Mouse (Mus musculus): ENCODE measurements around the gene Tpgs1. TPM values are rescaled to one million over a fixed set of nuclear protein-coding genes. Genes with fewer than 3 reads are reported as not detected.
A peak's percentile ranks its signal among the peaks of the same experiment; 100 is the strongest.

The Tpgs1 gene
- polyA plus RNA-seq, 1 experiment from 2014 or later: 68.3 TPM

DNA sequence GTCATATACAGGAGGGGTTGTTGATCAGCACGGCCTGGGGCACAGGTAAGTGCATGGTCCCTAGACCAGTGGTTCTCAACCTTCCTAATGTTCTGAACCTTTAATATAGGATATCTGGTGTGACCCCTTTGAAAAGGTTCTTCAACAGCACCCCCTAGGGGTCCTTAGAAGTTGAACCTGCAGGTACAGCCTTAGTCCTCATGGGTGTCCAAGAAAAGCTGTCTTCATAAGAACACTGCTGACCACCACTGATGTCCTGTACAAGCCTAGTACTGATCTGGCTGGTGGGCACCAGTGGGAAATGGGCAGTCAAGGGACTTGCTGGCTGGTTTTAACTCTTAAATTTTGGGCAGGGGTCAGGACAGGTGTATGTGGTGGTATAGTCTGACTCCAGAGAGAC lies 42.9 kb downstream of the Tpgs1 start:
- no peak for DNase-seq (ENCODE audit: low spot score)
- Histone ChIP-seq H3K9me3 (replicated peaks) (no peaks in the 10 kb centered on the region), H3K4me1 (peaks cover 37% of the 10 kb centered on the region), H3K36me3 (peaks cover 61% of the 10 kb centered on the region), H3K27me3 (ENCODE audit: low read depth, poor library complexity, severe bottlenecking) (peaks cover 33% of the 10 kb centered on the region), H3K4me3 (no peak overlapping the region), H3K27ac (replicated peaks) (no peak overlapping the region)
- 76% methylated on average over 1 of the region's 1 CpGs for WGBS

DNA sequence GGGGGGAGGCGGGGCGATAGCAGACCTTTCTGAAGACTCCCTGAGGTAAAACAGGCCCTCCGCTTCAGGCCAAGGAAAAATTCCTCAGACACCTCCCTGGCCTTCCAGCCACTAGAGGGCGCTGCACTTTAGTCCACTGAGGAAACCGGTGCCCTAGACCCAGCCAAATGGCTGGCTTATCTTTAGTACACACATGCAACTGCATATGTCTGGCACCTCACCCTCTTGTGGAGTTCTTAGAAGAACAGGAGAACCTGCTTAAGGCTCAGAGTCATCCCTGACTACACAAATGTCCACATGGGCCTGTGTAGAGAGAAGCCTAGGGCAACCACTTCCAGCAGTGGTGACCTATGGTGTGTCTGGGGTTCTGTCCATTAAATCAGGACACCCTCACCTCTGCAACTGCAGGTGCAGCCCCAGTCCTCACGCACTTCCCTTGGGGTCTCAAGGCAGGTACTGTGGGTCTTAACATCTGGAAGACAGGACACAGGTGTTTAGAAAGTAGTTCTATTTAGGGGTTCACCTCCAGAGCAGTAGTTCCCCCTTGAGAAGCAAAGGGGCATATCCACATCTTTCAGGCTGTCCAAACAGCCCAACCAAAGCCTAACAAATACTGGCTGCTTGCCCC lies 43.4 kb downstream of the Tpgs1 start:
- Histone ChIP-seq H3K27ac (replicated peaks) (no peak overlapping the region), H3K27me3 (ENCODE audit: low read depth, poor library complexity, severe bottlenecking) (peaks cover 39% of the 10 kb centered on the region), H3K36me3 (peaks cover 55% of the 10 kb centered on the region), H3K4me3 (no peak overlapping the region), H3K9me3 (replicated peaks) (no peaks in the 10 kb centered on the region), H3K4me1 (peaks cover 37% of the 10 kb centered on the region)
- WGBS: 18% methylated on average over 4 of the region's 6 CpGs
- peak; percentile 82 for DNase-seq (ENCODE audit: low spot score)

DNA sequence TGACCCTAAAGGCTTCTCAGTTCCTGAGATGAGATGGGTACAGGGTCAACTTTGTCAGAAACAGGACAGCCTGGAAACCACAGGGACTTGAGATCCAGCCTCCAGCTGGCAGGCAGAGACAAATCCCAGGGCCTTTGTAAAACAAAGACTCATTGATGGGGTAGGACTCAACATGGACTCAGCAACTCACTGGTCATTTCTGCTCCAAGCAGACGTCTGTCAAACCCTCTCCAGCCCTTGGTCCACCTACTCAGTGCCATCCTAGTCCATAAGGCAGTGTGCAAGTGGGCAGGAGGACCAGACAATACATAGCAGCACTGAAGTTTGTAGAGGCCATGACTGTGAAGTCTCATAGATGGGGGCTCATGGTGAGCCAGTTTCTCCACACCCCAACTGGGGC lies 44.0 kb downstream of the Tpgs1 start:
- Histone ChIP-seq H3K4me1 (peaks cover 37% of the 10 kb centered on the region), H3K27me3 (ENCODE audit: low read depth, poor library complexity, severe bottlenecking) (peaks cover 45% of the 10 kb centered on the region), H3K27ac (replicated peaks) (no peak overlapping the region), H3K9me3 (replicated peaks) (no peaks in the 10 kb centered on the region), H3K4me3 (no peak overlapping the region), H3K36me3 (peaks cover 49% of the 10 kb centered on the region)
- 53% methylated on average over 1 of the region's 1 CpGs for WGBS
- DNase-seq (ENCODE audit: low spot score): no peak

DNA sequence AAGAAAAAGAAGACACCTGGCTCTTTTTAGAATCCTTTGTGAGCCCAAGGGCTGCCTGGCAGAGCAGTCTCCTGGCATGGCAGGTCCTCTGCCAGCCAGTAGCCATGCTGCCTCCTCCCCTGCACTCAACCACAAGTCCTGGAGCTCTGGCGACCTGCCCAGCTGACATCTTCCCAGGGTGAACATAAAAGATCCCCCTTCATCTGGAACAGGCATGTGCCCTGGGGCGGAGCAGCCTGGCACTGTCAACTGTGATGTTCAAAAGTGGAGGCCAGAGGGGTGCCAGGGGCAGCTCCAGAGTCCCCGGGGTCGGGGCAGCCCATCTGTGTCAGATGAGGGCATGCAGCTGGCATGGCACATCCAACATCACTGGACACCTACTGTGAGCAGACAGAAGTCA lies 45.8 kb downstream of the Tpgs1 start:
- H3K27ac ChIP-seq (replicated peaks): no peak overlapping the region
- H3K4me3 ChIP-seq: no peak overlapping the region
- peaks cover 63% of the 10 kb centered on the region for H3K27me3 ChIP-seq (ENCODE audit: low read depth, poor library complexity, severe bottlenecking)
- WGBS: 72% methylated on average over 4 of the region's 4 CpGs
- no peaks in the 10 kb centered on the region for H3K9me3 ChIP-seq (replicated peaks)
- peaks cover 31% of the 10 kb centered on the region for H3K36me3 ChIP-seq
- peaks cover 27% of the 10 kb centered on the region for H3K4me1 ChIP-seq
- DNase-seq (ENCODE audit: low spot score): no peak

DNA sequence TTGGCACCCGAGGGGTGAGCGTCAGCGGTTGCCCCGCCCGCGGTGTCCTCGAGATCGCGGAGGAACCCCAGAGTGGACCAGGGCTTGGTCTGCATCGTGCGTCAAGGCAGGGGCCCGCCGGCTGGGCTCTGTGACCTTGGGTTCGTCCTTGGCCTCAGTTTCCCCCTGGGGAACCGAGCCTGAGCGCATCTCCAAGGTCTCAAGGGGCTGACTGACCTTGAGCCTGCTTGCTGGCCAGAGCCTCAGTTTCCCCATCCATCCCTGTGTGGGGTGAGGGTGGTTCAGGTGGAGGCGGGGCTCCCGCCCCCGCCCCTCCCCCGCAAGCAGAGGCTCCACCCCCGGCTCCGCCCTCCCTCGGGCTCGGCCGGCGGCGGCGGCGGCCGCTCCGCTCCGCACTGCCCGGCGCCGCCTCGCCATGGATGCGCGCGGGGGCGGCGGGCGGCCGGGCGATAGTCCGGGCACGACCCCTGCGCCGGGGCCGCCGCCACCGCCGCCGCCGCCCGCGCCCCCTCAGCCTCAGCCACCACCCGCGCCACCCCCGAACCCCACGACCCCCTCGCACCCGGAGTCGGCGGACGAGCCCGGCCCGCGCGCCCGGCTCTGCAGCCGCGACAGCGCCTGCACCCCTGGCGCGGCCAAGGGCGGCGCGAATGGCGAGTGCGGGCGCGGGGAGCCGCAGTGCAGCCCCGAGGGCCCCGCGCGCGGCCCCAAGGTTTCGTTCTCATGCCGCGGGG lies 47.3 kb downstream of the Tpgs1 start, which contains the start of gene Hcn2:
TSS of gene Hcn2 (plus strand) at position 381 of the 734 bp plus-strand sequence.
- peaks cover 68% of the 10 kb centered on the region for H3K27me3 ChIP-seq (ENCODE audit: low read depth, poor library complexity, severe bottlenecking)
- H3K36me3 ChIP-seq: peaks cover 17% of the 10 kb centered on the region
- H3K9me3 ChIP-seq (replicated peaks): no peaks in the 10 kb centered on the region
- DNase-seq (ENCODE audit: low spot score): no peak
- WGBS: 2% methylated on average over 89 of the region's 91 CpGs
- H3K27ac ChIP-seq (replicated peaks): peak within 1 kb of the TSS; percentile 46; the same call in 1 of the 2 replicates
- peak within 1 kb of the TSS; percentile 72 for H3K4me3 ChIP-seq
- H3K4me1 ChIP-seq: peaks cover 27% of the 10 kb centered on the region

DNA sequence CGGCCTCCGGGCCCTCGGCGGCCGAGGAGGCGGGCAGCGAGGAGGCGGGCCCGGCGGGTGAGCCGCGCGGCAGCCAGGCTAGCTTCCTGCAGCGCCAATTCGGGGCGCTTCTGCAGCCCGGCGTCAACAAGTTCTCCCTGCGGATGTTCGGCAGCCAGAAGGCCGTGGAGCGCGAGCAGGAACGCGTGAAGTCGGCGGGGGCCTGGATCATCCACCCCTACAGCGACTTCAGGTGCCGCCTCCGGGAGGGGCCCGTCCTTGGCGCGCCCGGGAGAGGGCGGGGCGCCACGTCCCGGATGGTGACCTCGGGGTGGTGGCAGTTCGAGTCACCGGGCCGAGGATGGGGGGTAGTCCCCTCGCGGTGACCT lies 47.8 kb downstream of the Tpgs1 start:
- peaks cover 29% of the 10 kb centered on the region for H3K4me1 ChIP-seq
- peaks cover 11% of the 10 kb centered on the region for H3K36me3 ChIP-seq
- peaks cover 68% of the 10 kb centered on the region for H3K27me3 ChIP-seq (ENCODE audit: low read depth, poor library complexity, severe bottlenecking)
- under 1% methylated on average over 44 of the region's 44 CpGs for WGBS
- no peaks in the 10 kb centered on the region for H3K9me3 ChIP-seq (replicated peaks)
- peak overlapping the region; percentile 72 for H3K4me3 ChIP-seq
- peak overlapping the region; percentile 46; the same call in 1 of the 2 replicates for H3K27ac ChIP-seq (replicated peaks)
- DNase-seq (ENCODE audit: low spot score): no peak

DNA sequence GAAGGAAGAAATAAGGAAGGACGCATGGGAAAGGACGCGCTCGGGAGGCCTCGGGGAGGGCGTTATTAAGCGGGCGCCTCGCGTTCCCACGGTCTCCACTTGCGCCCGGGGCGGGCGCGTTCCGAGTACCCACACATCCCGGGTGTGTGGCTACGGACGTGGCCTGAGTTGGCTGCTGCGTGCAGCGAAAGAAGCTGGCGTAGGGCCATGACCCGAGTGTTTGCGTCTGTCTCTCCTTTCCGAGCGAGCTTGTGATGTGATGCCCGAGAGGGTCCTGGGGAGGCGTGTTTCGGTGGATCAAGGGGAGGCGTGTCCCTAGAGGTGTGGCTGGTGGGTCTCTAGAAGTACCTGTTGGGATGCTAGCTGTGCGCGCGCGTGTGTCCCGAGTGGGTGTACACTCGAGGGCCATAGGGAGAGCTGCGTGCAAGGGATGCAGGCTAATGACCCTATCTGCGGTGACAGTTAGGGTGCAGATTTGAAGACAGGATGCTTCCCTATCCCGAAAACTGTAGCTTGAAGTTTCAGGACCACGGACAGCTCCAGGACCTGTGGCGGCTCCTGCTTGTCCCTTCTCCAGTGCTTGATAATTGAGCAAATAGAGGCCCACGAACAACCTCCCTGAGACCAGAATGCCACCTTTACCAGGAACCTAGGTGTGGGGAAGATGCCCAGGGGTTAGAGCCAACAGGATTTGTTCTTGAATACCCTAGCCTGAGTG lies 48.6 kb downstream of the Tpgs1 start:
- peaks cover 3% of the 10 kb centered on the region for H3K36me3 ChIP-seq
- DNase-seq (ENCODE audit: low spot score): peak; percentile 74
- 6% methylated on average over 43 of the region's 43 CpGs for WGBS
- peak overlapping the region; percentile 72 for H3K4me3 ChIP-seq
- H3K27me3 ChIP-seq (ENCODE audit: low read depth, poor library complexity, severe bottlenecking): peaks cover 68% of the 10 kb centered on the region
- H3K27ac ChIP-seq (replicated peaks): no peak overlapping the region
- H3K9me3 ChIP-seq (replicated peaks): no peaks in the 10 kb centered on the region
- peaks cover 26% of the 10 kb centered on the region for H3K4me1 ChIP-seq

DNA sequence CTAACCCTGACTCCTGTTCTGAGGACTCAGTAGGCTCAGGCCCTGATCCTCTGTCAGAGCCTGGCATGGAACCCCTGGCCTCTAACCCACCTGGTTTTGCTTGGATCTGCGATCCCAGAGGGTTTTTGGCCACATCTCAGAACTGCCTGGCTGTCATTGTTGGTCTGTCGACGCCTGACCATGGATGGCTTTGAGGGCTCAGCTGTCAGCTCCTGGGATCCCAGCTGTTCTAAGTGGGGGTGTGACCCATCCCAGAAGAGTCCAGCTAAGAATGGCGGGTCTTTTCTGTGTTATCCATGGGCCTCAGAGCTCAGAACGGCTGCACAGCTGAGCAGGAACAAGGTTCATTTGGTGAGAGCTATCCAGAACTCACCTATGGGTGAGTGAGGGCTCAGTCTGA lies 51.9 kb downstream of the Tpgs1 start:
- Histone ChIP-seq H3K9me3 (replicated peaks) (no peaks in the 10 kb centered on the region), H3K4me3 (no peak overlapping the region), H3K27ac (replicated peaks) (no peak overlapping the region), H3K36me3 (no peaks in the 10 kb centered on the region), H3K27me3 (ENCODE audit: low read depth, poor library complexity, severe bottlenecking) (peaks cover 44% of the 10 kb centered on the region), H3K4me1 (peaks cover 27% of the 10 kb centered on the region)
- no peak for DNase-seq (ENCODE audit: low spot score)
- 76% methylated on average over 5 of the region's 5 CpGs for WGBS

DNA sequence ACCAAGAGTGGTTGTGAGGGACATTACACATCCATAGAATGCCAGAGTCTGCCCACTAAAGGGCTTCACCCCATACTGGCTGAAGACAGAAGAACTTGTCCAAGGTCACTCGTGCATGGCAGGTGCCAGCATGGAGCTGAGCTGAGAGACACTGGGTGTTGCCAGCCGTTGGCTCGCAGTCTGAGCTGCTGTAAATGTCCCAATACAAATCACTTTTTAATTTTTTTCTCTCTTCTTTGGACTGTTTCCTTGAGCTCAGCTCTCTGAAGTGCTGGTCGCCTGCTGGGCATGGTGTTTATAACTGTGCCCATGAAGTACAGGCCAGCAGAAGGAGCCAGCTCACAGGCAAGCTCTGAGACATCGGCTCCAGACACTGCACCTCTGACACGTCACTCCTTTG lies 53.9 kb downstream of the Tpgs1 start:
- Histone ChIP-seq H3K4me3 (no peak overlapping the region), H3K9me3 (replicated peaks) (no peaks in the 10 kb centered on the region), H3K4me1 (peaks cover 9% of the 10 kb centered on the region; the same call in 1 of the 2 replicates), H3K27ac (replicated peaks) (no peak overlapping the region), H3K27me3 (ENCODE audit: low read depth, poor library complexity, severe bottlenecking) (peaks cover 24% of the 10 kb centered on the region), H3K36me3 (no peaks in the 10 kb centered on the region)
- WGBS: 61% methylated on average over 6 of the region's 6 CpGs
- DNase-seq (ENCODE audit: low spot score): no peak

DNA sequence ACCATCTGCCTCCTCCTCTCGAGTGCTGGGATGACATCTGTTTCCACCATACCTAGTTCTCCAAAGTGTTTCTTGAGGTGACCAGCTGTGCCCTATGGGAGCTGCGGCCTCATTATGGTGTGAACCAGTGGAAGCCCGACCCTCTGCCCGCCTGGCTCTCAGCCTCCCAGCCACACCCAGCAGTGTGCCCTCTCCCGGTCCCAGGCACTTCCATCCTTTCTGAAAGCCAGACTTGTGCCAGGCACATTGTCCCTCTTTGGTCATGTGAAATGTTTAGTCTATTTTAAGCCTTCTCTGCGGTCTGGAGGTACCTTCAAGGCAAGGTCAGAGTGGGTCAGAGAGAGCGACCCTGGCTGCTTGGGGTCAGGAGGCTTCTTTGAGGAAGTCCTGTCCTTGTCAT lies 54.5 kb downstream of the Tpgs1 start:
- WGBS: 90% methylated on average over 7 of the region's 7 CpGs
- Histone ChIP-seq H3K27ac (replicated peaks) (no peak overlapping the region), H3K4me1 (peaks cover 11% of the 10 kb centered on the region; the same call in 1 of the 2 replicates), H3K27me3 (ENCODE audit: low read depth, poor library complexity, severe bottlenecking) (peaks cover 18% of the 10 kb centered on the region), H3K9me3 (replicated peaks) (no peaks in the 10 kb centered on the region), H3K4me3 (no peak overlapping the region), H3K36me3 (no peaks in the 10 kb centered on the region)
- no peak for DNase-seq (ENCODE audit: low spot score)
